Mouse (Mus musculus) bone marrow, adult 2 months (tissue): Measurements from ENCODE around the gene Anxa2. TPM values are rescaled to one million over a fixed set of nuclear protein-coding genes. Genes with fewer than 3 reads are reported as not detected.
A peak's percentile ranks its signal among the peaks of the same experiment; 100 is the strongest.

Experiments used
- H3K27ac ChIP-seq: fragments of 200-500 bp; 2 replicates; pipeline ENCODE4 v1.5.1; 2012; ENCODE audit warnings: low read depth, mild to moderate bottlenecking, control low read depth, inconsistent platforms, low read length; ENCODE audit not compliant: control insufficient read depth, poor library complexity, insufficient read depth
- H3K4me1 ChIP-seq: fragments of 200-500 bp; 2 replicates; pipeline ENCODE4 v1.6.1; 2011; ENCODE audit warnings: low read length; ENCODE audit not compliant: control insufficient read depth, insufficient read depth
- H3K4me3 ChIP-seq: fragments of 200-500 bp; replicated peaks from 2 replicates; pipeline ENCODE3; 2011; ENCODE audit warnings: mild to moderate bottlenecking, low read depth, low read length, control low read depth; ENCODE audit not compliant: control insufficient read depth
- CTCF ChIP-seq: fragments of 200-500 bp; IDR thresholded peaks from 2 replicates; pipeline ENCODE4 v1.5.1; 2011; ENCODE audit warnings: low read length, control low read depth; ENCODE audit not compliant: control insufficient read depth, insufficient read depth
- POLR2A ChIP-seq: fragments of 200-500 bp; IDR thresholded peaks from 2 replicates; pipeline ENCODE4 v1.6.1; 2011; ENCODE audit warnings: low read depth, mild to moderate bottlenecking, control low read depth, low read length, borderline replicate concordance; ENCODE audit not compliant: control insufficient read depth
- WGBS: fragments of 180-500 bp; shearing (Covaris S2); methylation state at CpG from one replicate; pipeline ENCODE4 v1.1.7; 2018; 5-methylcytosine and 5-hydroxymethylcytosine counted together
- polyA plus RNA-seq: library from polyadenylated mRNA; stranded (reverse); fragments of >200 nt; gene quantifications from 2 replicates; pipeline ENCODE4 v1.2.4, GENCODE M21; 2011; ENCODE audit warnings: low replicate concordance; ENCODE audit not compliant: missing spikeins, insufficient read depth, insufficient read length

Gene Anxa2
- polyA plus RNA-seq, 1 experiment, result 211 TPM

- Histone ChIP-seq H3K27ac (no peak overlapping the region), H3K4me3 (no peak overlapping the region), H3K4me1 (peaks cover 3% of the 10 kb centered on the region)
- TF ChIP-seq POLR2A, result no peak
- TF ChIP-seq CTCF, result no peak
- WGBS, result 65% methylated on average over 10 of the region's 10 CpGs
Observed at GRCm38 (mm10) chr9:69467310-69467939, 14.0 kb downstream of the Anxa2 start.

- Histone ChIP-seq H3K27ac (no peak overlapping the region), H3K4me1 (no peaks in the 10 kb centered on the region; the same call in 1 of the 2 replicates), H3K4me3 (no peak overlapping the region)
- 82% methylated on average over 9 of the region's 9 CpGs for WGBS
- TF ChIP-seq POLR2A (no peak), CTCF (no peak)
Observed at GRCm38 (mm10) chr9:69468991-69469390, 15.6 kb downstream of the Anxa2 start.

- Histone ChIP-seq H3K4me1 (no peaks in the 10 kb centered on the region; the same call in 1 of the 2 replicates), H3K4me3 (no peak overlapping the region), H3K27ac (no peak overlapping the region)
- TF ChIP-seq CTCF, result no peak
- TF ChIP-seq POLR2A, result no peak
- WGBS, result 57% methylated on average over 5 of the region's 5 CpGs
Observed at GRCm38 (mm10) chr9:69470362-69470761, 16.9 kb downstream of the Anxa2 start.

- H3K4me1 ChIP-seq, result no peaks in the 10 kb centered on the region; the same call in 1 of the 2 replicates
- WGBS, result 3% methylated on average over 6 of the region's 6 CpGs
- H3K4me3 ChIP-seq, result no peak overlapping the region
- H3K27ac ChIP-seq, result no peak overlapping the region
- no peak for TF ChIP-seq POLR2A
Observed at GRCm38 (mm10) chr9:69470921-69471320, 17.5 kb downstream of the Anxa2 start.

- TF ChIP-seq CTCF, result no peak
- TF ChIP-seq POLR2A, result no peak
- no peak overlapping the region for H3K4me3 ChIP-seq
- 85% methylated on average over 6 of the region's 6 CpGs for WGBS
- H3K4me1 ChIP-seq, result no peaks in the 10 kb centered on the region
- no peak overlapping the region for H3K27ac ChIP-seq
Observed at GRCm38 (mm10) chr9:69472724-69473123, 19.3 kb downstream of the Anxa2 start.

GRCm38 (mm10) chr9:69475873-69476272, 22.5 kb downstream of the Anxa2 start:
- WGBS, result 77% methylated on average over 6 of the region's 6 CpGs
- H3K4me1 ChIP-seq, result no peaks in the 10 kb centered on the region
- no peak overlapping the region for H3K4me3 ChIP-seq
- H3K27ac ChIP-seq, result no peak overlapping the region
- TF ChIP-seq POLR2A, result no peak
- TF ChIP-seq CTCF, result no peak

- H3K27ac ChIP-seq, result no peak overlapping the region
- WGBS, result 85% methylated on average over 14 of the region's 14 CpGs
- H3K4me3 ChIP-seq, result no peak overlapping the region
- TF ChIP-seq CTCF (no peak), POLR2A (no peak)
- no peaks in the 10 kb centered on the region for H3K4me1 ChIP-seq
Observed at GRCm38 (mm10) chr9:69477195-69477823, 23.9 kb downstream of the Anxa2 start.

- H3K4me3 ChIP-seq, result no peak overlapping the region
- 51% methylated on average over 6 of the region's 6 CpGs for WGBS
- no peaks in the 10 kb centered on the region for H3K4me1 ChIP-seq
- H3K27ac ChIP-seq, result no peak overlapping the region
- TF ChIP-seq CTCF (no peak), POLR2A (no peak)
Observed at GRCm38 (mm10) chr9:69477824-69478222, 24.4 kb downstream of the Anxa2 start.

- Histone ChIP-seq H3K27ac (no peak overlapping the region), H3K4me1 (no peaks in the 10 kb centered on the region), H3K4me3 (no peak overlapping the region)
- TF ChIP-seq POLR2A (no peak), CTCF (peak; percentile 51)
- WGBS, result 0% methylated on average over 1 of the region's 1 CpGs
Observed at GRCm38 (mm10) chr9:69480344-69480743, 26.9 kb downstream of the Anxa2 start.
